Mouse (Mus musculus): ENCODE measurements around the gene Snx10. TPM values are rescaled to one million over a fixed set of nuclear protein-coding genes. Genes with fewer than 3 reads are reported as not detected.
A peak's percentile ranks its signal among the peaks of the same experiment; 100 is the strongest.
"Not testable (repeated sequence)": the region's sequence is repeated elsewhere in the genome, so short reads cannot be mapped to it uniquely, and the experiment has no call there.

Snx10 gene
- 17.6 and 20.0 TPM in 2 replicates for polyA plus RNA-seq (2014; fragmentation: Nextera tagmentation; extraction: Ambion mirVana)

DNA sequence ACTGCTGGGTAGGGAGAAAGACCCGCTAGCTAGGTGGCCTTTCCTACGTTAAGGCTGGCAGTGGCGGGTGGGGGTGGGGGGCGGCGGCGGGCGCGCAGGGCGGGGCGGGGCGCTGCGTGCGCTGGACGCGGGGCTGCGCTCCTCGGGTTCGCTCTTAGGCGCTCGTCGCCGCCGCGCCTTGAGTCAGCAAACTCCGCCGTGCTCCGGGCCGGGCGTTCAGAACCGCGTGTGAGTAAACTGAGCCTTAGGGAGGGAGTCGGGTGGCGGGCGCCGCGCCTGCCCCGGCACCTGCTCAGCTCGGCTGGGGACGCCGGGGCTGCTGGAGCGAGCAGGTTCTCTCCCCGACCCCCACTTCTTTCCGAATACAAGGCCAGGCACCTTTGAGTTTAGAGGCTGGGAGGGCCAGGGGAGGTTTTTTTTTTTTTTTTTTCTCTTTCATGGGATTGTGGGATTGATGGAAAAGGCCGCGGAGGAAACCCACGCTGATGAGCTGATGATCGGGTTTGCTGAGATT lies at the start of gene Snx10:
Snx10 (plus strand) TSS at position 95 of the 514 bp plus-strand sequence.
- H3K36me3 ChIP-seq (ENCODE audit: control insufficient read depth, insufficient read depth, low read length): no peaks in the 10 kb centered on the region
- peak within 1 kb of the TSS; percentile 88 for H3K4me2 ChIP-seq (replicated peaks; ENCODE audit: low read depth, low read length)
- peak; percentile 65; the same call in 1 of the 2 replicates for ATAC-seq (ENCODE audit: insufficient number of reproducible peaks, insufficient read depth, low FRiP score, low read depth)
- H3K9me3 ChIP-seq (ENCODE audit: control insufficient read depth, low read depth, low read length): no peaks in the 10 kb centered on the region
- peaks cover 5% of the 10 kb centered on the region; the same call in 1 of the 2 replicates for H3K4me1 ChIP-seq (ENCODE audit: control insufficient read depth, insufficient read depth, low read length)
- no peaks in the 10 kb centered on the region for H3K27me3 ChIP-seq (ENCODE audit: control insufficient read depth, insufficient read depth, low read length)
- H3K9ac ChIP-seq (replicated peaks; ENCODE audit: low read depth, low read length): peak within 1 kb of the TSS; percentile 57
- H3K27ac ChIP-seq (ENCODE audit: low read length): no peak within 1 kb of the TSS
- 0% methylated on average over 43 of the region's 47 CpGs for WGBS
- H3K4me3 ChIP-seq (ENCODE audit: low read depth, low read length): peak within 1 kb of the TSS; percentile 64

- Histone ChIP-seq H3K27ac (ENCODE audit: low read length) (no peak overlapping the region), H3K36me3 (ENCODE audit: control insufficient read depth, insufficient read depth, low read length) (peaks cover 72% of the 10 kb centered on the region), H3K4me2 (replicated peaks; ENCODE audit: low read depth, low read length) (no peak overlapping the region), H3K4me3 (ENCODE audit: low read depth, low read length) (no peak overlapping the region), H3K9ac (replicated peaks; ENCODE audit: low read depth, low read length) (no peak overlapping the region), H3K4me1 (ENCODE audit: control insufficient read depth, insufficient read depth, low read length) (no peaks in the 10 kb centered on the region), H3K27me3 (ENCODE audit: control insufficient read depth, insufficient read depth, low read length) (no peaks in the 10 kb centered on the region), H3K9me3 (ENCODE audit: control insufficient read depth, low read depth, low read length) (no peaks in the 10 kb centered on the region)
- ATAC-seq (ENCODE audit: insufficient number of reproducible peaks, insufficient read depth, low FRiP score, low read depth): no peak
- WGBS: 93% methylated on average over 4 of the region's 4 CpGs
Measured at GRCm38 (mm10) chr6:51479136-51479731, 44.5 kb upstream of the Snx10 start.

- 90% methylated on average over 8 of the region's 8 CpGs for WGBS
Measured at GRCm38 (mm10) chr6:51481548-51481947, 42.2 kb upstream of the Snx10 start.

DNA sequence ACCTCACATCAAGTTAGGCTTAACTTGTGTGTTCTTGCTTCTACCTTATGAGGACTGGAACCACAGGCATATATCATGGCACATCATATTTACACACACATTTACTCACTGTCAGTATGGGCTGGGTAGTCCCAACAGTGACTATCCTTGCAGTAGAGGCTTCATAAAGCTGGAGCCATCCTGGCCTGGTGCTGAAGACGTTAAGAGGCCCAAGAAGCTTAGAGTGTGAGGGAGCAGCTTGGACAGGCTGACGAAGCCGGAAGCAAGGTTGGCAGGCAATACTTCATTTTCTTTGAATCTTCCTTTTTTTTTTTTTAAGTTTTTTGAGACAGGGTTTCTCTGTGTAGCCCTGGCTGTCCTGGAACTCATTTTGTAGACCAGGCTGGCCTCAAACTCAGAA lies 39.8 kb upstream of the Snx10 start:
- H3K27me3 ChIP-seq (ENCODE audit: control insufficient read depth, insufficient read depth, low read length): no peaks in the 10 kb centered on the region
- no peak for ATAC-seq (ENCODE audit: insufficient number of reproducible peaks, insufficient read depth, low FRiP score, low read depth)
- H3K9me3 ChIP-seq (ENCODE audit: control insufficient read depth, low read depth, low read length): peaks cover 5% of the 10 kb centered on the region; the same call in 1 of the 2 replicates
- peaks cover 39% of the 10 kb centered on the region for H3K36me3 ChIP-seq (ENCODE audit: control insufficient read depth, insufficient read depth, low read length)
- WGBS: 97% methylated on average over 3 of the region's 3 CpGs
- H3K4me1 ChIP-seq (ENCODE audit: control insufficient read depth, insufficient read depth, low read length): no peaks in the 10 kb centered on the region
- H3K9ac ChIP-seq (replicated peaks; ENCODE audit: low read depth, low read length): no peak overlapping the region
- H3K4me2 ChIP-seq (replicated peaks; ENCODE audit: low read depth, low read length): no peak overlapping the region
- H3K27ac ChIP-seq (ENCODE audit: low read length): no peak overlapping the region
- H3K4me3 ChIP-seq (ENCODE audit: low read depth, low read length): no peak overlapping the region

More at GRCm38 (mm10) chr6:51481548-51481947, 42.2 kb upstream of the Snx10 start:
- H3K9ac ChIP-seq (replicated peaks; ENCODE audit: low read depth, low read length): no peak overlapping the region
- H3K4me1 ChIP-seq (ENCODE audit: control insufficient read depth, insufficient read depth, low read length): no peaks in the 10 kb centered on the region
- ATAC-seq (ENCODE audit: insufficient number of reproducible peaks, insufficient read depth, low FRiP score, low read depth): no peak
- no peaks in the 10 kb centered on the region for H3K27me3 ChIP-seq (ENCODE audit: control insufficient read depth, insufficient read depth, low read length)
- no peak overlapping the region for H3K4me2 ChIP-seq (replicated peaks; ENCODE audit: low read depth, low read length)
- H3K36me3 ChIP-seq (ENCODE audit: control insufficient read depth, insufficient read depth, low read length): peaks cover 54% of the 10 kb centered on the region
- no peak overlapping the region for H3K27ac ChIP-seq (ENCODE audit: low read length)
- H3K9me3 ChIP-seq (ENCODE audit: control insufficient read depth, low read depth, low read length): no peaks in the 10 kb centered on the region
- no peak overlapping the region for H3K4me3 ChIP-seq (ENCODE audit: low read depth, low read length)

GRCm38 (mm10) chr6:51484556-51484955 lies 39.1 kb upstream of the Snx10 start:
- not testable (repeated sequence) for ATAC-seq (ENCODE audit: insufficient number of reproducible peaks, insufficient read depth, low FRiP score, low read depth); H3K4me3 ChIP-seq (ENCODE audit: low read depth, low read length); H3K4me2 ChIP-seq (replicated peaks; ENCODE audit: low read depth, low read length); H3K4me1 ChIP-seq (ENCODE audit: control insufficient read depth, insufficient read depth, low read length); H3K9ac ChIP-seq (replicated peaks; ENCODE audit: low read depth, low read length); H3K27me3 ChIP-seq (ENCODE audit: control insufficient read depth, insufficient read depth, low read length); H3K27ac ChIP-seq (ENCODE audit: low read length); H3K9me3 ChIP-seq (ENCODE audit: control insufficient read depth, low read depth, low read length)
- peaks cover 32% of the 10 kb centered on the region for H3K36me3 ChIP-seq (ENCODE audit: control insufficient read depth, insufficient read depth, low read length)
- WGBS: 86% methylated on average over 8 of the region's 8 CpGs

GRCm38 (mm10) chr6:51485646-51486045 lies 38.1 kb upstream of the Snx10 start:
- ATAC-seq (ENCODE audit: insufficient number of reproducible peaks, insufficient read depth, low FRiP score, low read depth): no peak
- Histone ChIP-seq H3K4me3 (ENCODE audit: low read depth, low read length) (no peak overlapping the region), H3K4me2 (replicated peaks; ENCODE audit: low read depth, low read length) (no peak overlapping the region), H3K36me3 (ENCODE audit: control insufficient read depth, insufficient read depth, low read length) (peaks cover 21% of the 10 kb centered on the region), H3K27ac (ENCODE audit: low read length) (no peak overlapping the region), H3K9ac (replicated peaks; ENCODE audit: low read depth, low read length) (no peak overlapping the region), H3K9me3 (ENCODE audit: control insufficient read depth, low read depth, low read length) (peaks cover 5% of the 10 kb centered on the region; the same call in 1 of the 2 replicates), H3K27me3 (ENCODE audit: control insufficient read depth, insufficient read depth, low read length) (no peaks in the 10 kb centered on the region), H3K4me1 (ENCODE audit: control insufficient read depth, insufficient read depth, low read length) (no peaks in the 10 kb centered on the region)
- WGBS: 55% methylated on average over 2 of the region's 2 CpGs

DNA sequence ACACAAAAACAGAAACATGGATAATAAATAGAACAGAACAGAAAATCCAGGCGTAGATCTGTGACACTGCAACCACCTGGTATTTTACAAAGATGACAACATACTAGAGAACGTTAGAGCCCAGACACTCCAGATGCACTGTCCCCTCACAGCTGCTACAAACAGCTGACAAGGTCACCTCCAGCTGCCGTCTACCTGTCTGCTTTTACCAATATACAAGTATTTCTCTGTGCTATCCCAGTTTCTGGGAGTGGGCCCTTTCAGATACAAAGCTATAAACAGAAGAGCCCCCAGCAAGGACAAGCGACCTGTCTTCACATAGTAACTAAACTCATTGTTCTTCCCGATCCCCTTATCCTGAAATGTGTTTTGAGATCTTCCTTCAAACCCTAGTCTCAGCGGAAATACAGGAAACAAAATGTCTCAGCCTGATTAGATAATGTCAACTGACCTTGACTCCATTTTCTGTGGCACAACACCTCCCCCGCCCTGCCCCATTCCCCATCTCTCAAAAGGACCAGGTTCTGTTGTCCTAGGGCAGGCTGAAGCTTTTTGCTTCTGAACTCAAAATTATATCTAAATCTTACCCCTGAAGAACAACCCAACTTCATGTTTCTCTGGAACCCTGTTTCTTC lies 37.5 kb upstream of the Snx10 start:
- H3K27ac ChIP-seq (ENCODE audit: low read length): no peak overlapping the region
- peaks cover 5% of the 10 kb centered on the region; the same call in 1 of the 2 replicates for H3K9me3 ChIP-seq (ENCODE audit: control insufficient read depth, low read depth, low read length)
- no peaks in the 10 kb centered on the region for H3K4me1 ChIP-seq (ENCODE audit: control insufficient read depth, insufficient read depth, low read length)
- H3K4me3 ChIP-seq (ENCODE audit: low read depth, low read length): no peak overlapping the region
- ATAC-seq (ENCODE audit: insufficient number of reproducible peaks, insufficient read depth, low FRiP score, low read depth): no peak
- 51% methylated on average over 7 of the region's 7 CpGs for WGBS
- H3K4me2 ChIP-seq (replicated peaks; ENCODE audit: low read depth, low read length): no peak overlapping the region
- peaks cover 17% of the 10 kb centered on the region for H3K36me3 ChIP-seq (ENCODE audit: control insufficient read depth, insufficient read depth, low read length)
- no peak overlapping the region for H3K9ac ChIP-seq (replicated peaks; ENCODE audit: low read depth, low read length)
- no peaks in the 10 kb centered on the region for H3K27me3 ChIP-seq (ENCODE audit: control insufficient read depth, insufficient read depth, low read length)

GRCm38 (mm10) chr6:51486731-51487130 lies 37.0 kb upstream of the Snx10 start:
- no peak for ATAC-seq (ENCODE audit: insufficient number of reproducible peaks, insufficient read depth, low FRiP score, low read depth)
- H3K27me3 ChIP-seq (ENCODE audit: control insufficient read depth, insufficient read depth, low read length): no peaks in the 10 kb centered on the region
- H3K4me1 ChIP-seq (ENCODE audit: control insufficient read depth, insufficient read depth, low read length): no peaks in the 10 kb centered on the region
- peaks cover 5% of the 10 kb centered on the region; the same call in 1 of the 2 replicates for H3K9me3 ChIP-seq (ENCODE audit: control insufficient read depth, low read depth, low read length)
- peaks cover 14% of the 10 kb centered on the region for H3K36me3 ChIP-seq (ENCODE audit: control insufficient read depth, insufficient read depth, low read length)
- H3K4me2 ChIP-seq (replicated peaks; ENCODE audit: low read depth, low read length): no peak overlapping the region
- no peak overlapping the region for H3K9ac ChIP-seq (replicated peaks; ENCODE audit: low read depth, low read length)
- H3K4me3 ChIP-seq (ENCODE audit: low read depth, low read length): no peak overlapping the region
- H3K27ac ChIP-seq (ENCODE audit: low read length): no peak overlapping the region
- 86% methylated on average over 5 of the region's 5 CpGs for WGBS
